8 mouse cellular contexts compared by ENCODE assay signal in the genomic region with DNA sequence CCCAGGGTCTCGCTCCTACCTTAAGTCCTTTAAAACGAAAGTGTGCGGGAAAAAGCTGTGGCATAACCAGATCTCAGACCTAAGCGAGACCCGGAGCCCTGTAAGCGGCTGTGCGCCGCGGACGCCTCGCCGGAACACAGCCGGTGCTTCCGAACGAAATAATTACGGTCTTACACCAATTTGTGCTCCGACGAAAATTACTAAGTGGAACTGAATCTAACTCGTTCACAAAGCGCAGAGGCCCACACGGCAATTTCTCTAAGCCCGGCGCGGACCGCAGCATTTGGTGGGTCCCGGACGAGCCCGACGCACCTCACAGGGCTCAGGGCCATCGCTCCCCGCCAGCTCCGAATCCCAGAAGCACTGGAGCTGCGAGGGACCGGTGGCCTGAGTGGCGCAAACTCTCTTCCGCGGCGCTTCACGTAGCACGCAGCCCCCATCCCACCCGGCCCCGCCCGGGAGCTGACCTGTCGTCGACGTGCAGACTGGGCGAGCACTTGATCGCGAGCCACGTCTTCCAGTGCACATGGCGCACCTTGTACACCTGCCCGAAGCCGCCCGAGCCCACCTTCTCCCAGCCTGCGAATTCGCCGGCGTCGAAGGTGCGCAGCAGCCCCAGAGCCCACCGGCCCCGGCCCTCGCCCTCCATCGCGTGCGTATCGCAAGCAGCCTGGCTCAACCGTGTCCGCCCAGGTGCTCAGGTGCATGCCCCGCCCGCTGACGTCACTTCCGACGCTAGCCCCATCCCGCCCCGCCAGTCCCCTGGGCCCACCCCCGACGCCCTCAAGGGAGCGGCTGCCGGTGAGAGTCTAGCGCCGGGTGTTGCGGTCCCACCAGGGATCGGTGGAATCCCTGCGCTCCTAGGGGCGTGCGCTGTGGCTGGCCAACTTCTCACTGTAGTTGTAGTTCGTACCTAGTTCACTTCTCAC. TPM values are rescaled to one million over a fixed set of nuclear protein-coding genes. Genes with fewer than 3 reads are reported as not detected.
DNase-seq lines count a peak whose midpoint lies in the region; TF ChIP-seq lines count a peak whose summit lies in the region.

A gene (minus strand): TSS at position 727 of the 929 bp plus-strand sequence.

- TF ChIP-seq CTCF in thymus, adult 2 months (IDR thresholded peaks at IDR 0.05; ENCODE audit: borderline replicate concordance, control insufficient read depth, extremely low read depth, insufficient read depth, low read length, poor library complexity) = no peak

- H3K4me3 ChIP-seq in brown adipose tissue, adult 24 weeks (ENCODE audit: insufficient read depth, low read depth, low read length) = peak within 1 kb of the TSS; percentile 59
- peak within 1 kb of the TSS; percentile 32 for H3K4me3 ChIP-seq in thymus, adult 2 months (ENCODE audit: control insufficient read depth, insufficient read depth, low read length)

- no peaks in the 10 kb centered on the region for H3K36me3 ChIP-seq in thymus, adult 2 months (ENCODE audit: control insufficient read depth, insufficient read depth, low read length)

- DNase-seq in adrenal gland, postnatal 10 days = peak; percentile 21
- no peak for DNase-seq in adrenal gland, postnatal 25 days
- DNase-seq in heart, postnatal 14 days = peak; percentile 12 to 20
- DNase-seq in kidney, postnatal 4 days = peak; percentile 77 to 85
- DNase-seq in mesoderm, embryonic 11.5 days (ENCODE audit: low read depth, low spot score) = peak; percentile 27
- peak; percentile 15 for DNase-seq in thymus, adult 2 months
- DNase-seq in left cerebral cortex, postnatal 36 days (ENCODE audit: low spot score in 2 of 2) = no peak

- intact Hi-C loops in heart, postnatal 14 days (cut with DNase I) = no loop called here
- intact Hi-C loops in left cerebral cortex, postnatal 36 days (cut with DNase I) = loop anchor here (10.0 kb wide), 1 partner anchor 439 kb away; no protein-coding TSS in a partner anchor

- no peak for TF ChIP-seq POLR2A in thymus, adult 2 months (IDR thresholded peaks at IDR 0.05; ENCODE audit: control insufficient read depth, extremely low read depth, insufficient read depth, low read length, poor library complexity)

- H3K4me1 ChIP-seq in brown adipose tissue, adult 24 weeks (ENCODE audit: control insufficient read depth, insufficient read depth, insufficient read length, low read length) = no peaks in the 10 kb centered on the region; the same call in 1 of the 2 replicates
- H3K4me1 ChIP-seq in thymus, adult 2 months (replicated peaks; ENCODE audit: control insufficient read depth, insufficient read depth, low read length) = peaks cover 5% of the 10 kb centered on the region; the same call in 1 of the 2 replicates

- H3K27me3 ChIP-seq in thymus, adult 2 months (ENCODE audit: control insufficient read depth, insufficient read depth, low read length) = peaks cover 8% of the 10 kb centered on the region

- WGBS in thymus, adult 2 months = 4% methylated on average over 88 of the region's 88 CpGs

- no peak within 1 kb of the TSS for H3K27ac ChIP-seq in brown adipose tissue, adult 24 weeks (replicated peaks; ENCODE audit: low read depth, low read length)
- no peak within 1 kb of the TSS for H3K27ac ChIP-seq in thymus, adult 2 months (ENCODE audit: control insufficient read depth, insufficient read depth, low read length)

RNA-seq across cellular contexts. Expression of the gene that starts here (rescaled TPM):
- total RNA-seq in adrenal gland, postnatal 10 days (2021) = under 1 TPM; 0.27 to 0.63 TPM
- total RNA-seq in adrenal gland, postnatal 25 days (2021) = 0.33 and 0.43 TPM in 2 replicates
- polyA plus RNA-seq in brown adipose tissue, adult 24 weeks (2012; ENCODE audit: insufficient read depth, insufficient read length, missing spikeins) = 1.1 and 1.5 TPM in 2 replicates
- total RNA-seq in heart, postnatal 14 days (2021) = under 1 TPM; 0.19 to 0.22 TPM
- 4.8 and 5.4 TPM in 2 replicates for polyA plus RNA-seq in thymus, adult 2 months (2012; rRNA removed)
- under 1 TPM; 0.27 to 0.52 TPM for total RNA-seq in left cerebral cortex, postnatal 36 days (2021)

Comparison
In these comparisons a context has a peak if more than half of its experiments do, and no peak if none do; other contexts are left out.
1. Peak in DNase-seq in adrenal gland, postnatal 10 days; RNA of the gene not detected or under 1 TPM.
2. Peak in DNase-seq in heart, postnatal 14 days; RNA of the gene not detected or under 1 TPM.
3. DNase-seq: peak in kidney, postnatal 4 days (2 of 2), mesoderm, embryonic 11.5 days (single experiment) and thymus, adult 2 months (single experiment); none in adrenal gland, postnatal 25 days (single experiment) and left cerebral cortex, postnatal 36 days (0 of 2).